Mouse (Mus musculus) midbrain, embryonic 10.5 days (tissue): Measurements from ENCODE around the gene Tmigd3. TPM values are rescaled to one million over a fixed set of nuclear protein-coding genes. Genes with fewer than 3 reads are reported as not detected.

Experiments used
- DNase-seq: peaks from one replicate; pipeline ENCODE4 v3.0.0-alpha.2; 2017; ENCODE audit warnings: low spot score
- H3K27ac ChIP-seq: fragments of 300-500 bp; sonication (generic); replicated peaks from 2 replicates; pipeline ENCODE4 v1.5.1; 2016; ENCODE audit warnings: mild to moderate bottlenecking
- H3K27me3 ChIP-seq: fragments of 300-500 bp; sonication (generic); 2 replicates; pipeline ENCODE4 v1.6.1; 2016; ENCODE audit warnings: low read depth, mild to moderate bottlenecking; ENCODE audit not compliant: poor library complexity, severe bottlenecking
- H3K36me3 ChIP-seq: fragments of 300-500 bp; sonication (generic); 2 replicates; pipeline ENCODE4 v1.6.1; 2016; ENCODE audit warnings: mild to moderate bottlenecking, moderate library complexity
- H3K4me1 ChIP-seq: fragments of 300-500 bp; sonication (generic); 2 replicates; pipeline ENCODE4 v1.6.1; 2016
- H3K4me3 ChIP-seq: fragments of 300-500 bp; sonication (generic); 2 replicates; pipeline ENCODE4 v1.5.1; 2016; ENCODE audit warnings: mild to moderate bottlenecking, moderate library complexity
- H3K9me3 ChIP-seq: fragments of 300-500 bp; sonication (generic); replicated peaks from 2 replicates; pipeline ENCODE4 v1.6.1; 2016; ENCODE audit warnings: mild to moderate bottlenecking
- WGBS: fragments of 180-500 bp; shearing (Covaris S2); methylation state at CpG from one replicate; pipeline ENCODE4 v1.1.7; 2016; 5-methylcytosine and 5-hydroxymethylcytosine counted together
- polyA plus RNA-seq: library from polyadenylated mRNA; unstranded; fragments of >200 nt; fragmentation: Nextera tagmentation; extraction: Ambion mirVana; gene quantifications from 2 replicates; pipeline ENCODE4 v1.2.1, GENCODE M21; 2016

Gene Tmigd3
- polyA plus RNA-seq, 1 experiment from 2014 or later: not detected

DNA sequence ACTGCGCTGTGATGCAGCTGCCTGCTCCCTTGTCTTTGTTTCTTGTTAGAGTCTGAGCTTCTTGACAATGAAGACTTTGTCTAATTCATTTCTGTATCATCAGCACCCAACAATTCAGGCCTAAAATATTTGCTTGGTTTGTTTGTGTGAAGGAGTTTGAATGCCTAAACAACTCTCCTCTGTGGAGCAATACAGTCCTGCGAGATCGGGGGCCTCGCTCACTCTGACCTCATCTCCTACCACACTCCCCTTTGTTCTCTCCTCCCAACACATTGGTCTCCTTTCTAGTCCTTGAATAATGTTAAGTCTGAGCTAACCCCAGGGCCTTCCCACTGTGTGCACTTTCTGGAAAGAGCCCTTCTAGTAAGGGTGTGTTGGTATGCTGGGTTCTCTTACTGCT is 15.9 kb upstream of the Tmigd3 start:
- H3K36me3 ChIP-seq: no peaks in the 10 kb centered on the region
- no peaks in the 10 kb centered on the region for H3K27me3 ChIP-seq
- DNase-seq: no peak
- H3K4me3 ChIP-seq: no peak overlapping the region
- no peaks in the 10 kb centered on the region for H3K9me3 ChIP-seq
- WGBS: 84% methylated on average over 4 of the region's 4 CpGs
- H3K4me1 ChIP-seq: no peaks in the 10 kb centered on the region
- H3K27ac ChIP-seq: no peak overlapping the region

DNA sequence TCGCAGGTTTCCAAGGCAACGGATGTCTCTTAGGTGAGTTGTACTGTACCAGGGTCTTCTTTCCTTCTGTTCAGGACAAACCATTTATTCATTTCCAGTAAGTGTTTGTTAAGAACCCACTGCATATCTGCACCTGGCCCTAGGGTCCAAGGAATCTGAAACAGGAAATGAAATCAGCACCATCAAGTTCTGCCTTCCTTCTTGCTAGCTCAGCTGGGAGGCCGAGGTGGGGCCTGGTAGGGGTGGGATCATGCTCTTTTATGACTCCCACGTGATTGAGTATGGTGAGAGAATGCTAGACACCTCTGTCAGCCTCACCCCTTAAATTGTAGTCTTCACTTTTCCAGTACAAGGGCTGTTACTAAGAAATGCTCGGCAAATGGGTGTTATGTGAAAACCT is 13.2 kb upstream of the Tmigd3 start:
- H3K9me3 ChIP-seq: no peaks in the 10 kb centered on the region
- no peaks in the 10 kb centered on the region for H3K36me3 ChIP-seq
- H3K27ac ChIP-seq: no peak overlapping the region
- DNase-seq: no peak
- H3K4me3 ChIP-seq: no peak overlapping the region
- H3K27me3 ChIP-seq: no peaks in the 10 kb centered on the region
- 76% methylated on average over 5 of the region's 5 CpGs for WGBS
- no peaks in the 10 kb centered on the region for H3K4me1 ChIP-seq

DNA sequence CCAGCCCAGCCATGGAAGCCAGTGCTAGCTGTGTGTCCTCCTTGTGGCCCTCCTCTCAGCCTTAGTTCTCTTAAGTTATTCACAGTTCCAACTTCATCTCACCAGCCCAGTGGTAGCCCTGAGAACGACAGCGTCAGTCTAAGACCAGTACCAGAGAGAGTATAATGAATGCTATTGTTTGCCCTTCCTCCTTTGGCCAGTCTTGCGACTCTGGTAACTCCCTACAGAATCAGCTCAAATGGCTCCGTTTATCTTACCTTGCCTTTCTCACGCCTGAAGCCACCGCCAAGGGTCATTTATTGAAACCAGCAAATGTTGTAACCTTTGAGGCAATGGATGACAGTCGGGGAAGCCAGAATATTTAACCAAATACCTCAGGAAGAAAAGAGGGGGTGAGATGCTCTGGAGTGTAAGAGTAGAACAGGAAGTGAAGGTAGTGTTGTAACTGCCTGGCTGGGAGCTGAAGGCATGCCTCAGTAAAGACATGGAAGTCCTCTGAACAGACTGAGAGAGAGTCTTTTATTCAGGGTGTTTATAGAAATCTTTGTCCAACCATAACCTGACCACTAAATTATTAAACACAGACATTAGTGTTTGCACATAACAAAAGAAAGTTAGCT is 8.8 kb upstream of the Tmigd3 start:
- no peak for DNase-seq
- H3K27me3 ChIP-seq: no peaks in the 10 kb centered on the region
- no peaks in the 10 kb centered on the region for H3K9me3 ChIP-seq
- WGBS: 56% methylated on average over 7 of the region's 7 CpGs
- H3K4me1 ChIP-seq: no peaks in the 10 kb centered on the region
- H3K4me3 ChIP-seq: no peak overlapping the region
- no peaks in the 10 kb centered on the region for H3K36me3 ChIP-seq
- no peak overlapping the region for H3K27ac ChIP-seq

DNA sequence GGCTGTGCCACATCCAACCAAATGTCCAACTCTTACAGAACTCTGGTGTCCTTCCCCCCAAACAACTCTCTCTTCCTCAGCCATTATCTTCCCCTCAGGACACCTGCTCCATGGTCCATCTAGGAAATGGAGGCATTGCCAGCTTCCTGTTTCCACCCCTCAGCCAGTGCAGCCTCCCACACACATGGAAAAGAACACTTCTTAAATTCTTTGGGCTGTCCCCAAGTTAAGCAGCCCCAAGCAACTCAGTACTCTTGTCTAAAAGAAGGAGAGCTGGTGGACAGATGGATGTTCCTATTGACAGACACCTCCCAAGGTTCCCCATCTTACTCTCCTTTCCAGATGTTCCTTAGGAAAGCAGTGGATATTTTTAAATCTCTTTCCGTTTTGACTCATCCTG is 6.6 kb upstream of the Tmigd3 start:
- Histone ChIP-seq H3K9me3 (no peaks in the 10 kb centered on the region), H3K27ac (no peak overlapping the region), H3K4me1 (no peaks in the 10 kb centered on the region), H3K36me3 (no peaks in the 10 kb centered on the region), H3K27me3 (no peaks in the 10 kb centered on the region), H3K4me3 (no peak overlapping the region)
- WGBS: 78% methylated on average over 1 of the region's 1 CpGs
- no peak for DNase-seq

DNA sequence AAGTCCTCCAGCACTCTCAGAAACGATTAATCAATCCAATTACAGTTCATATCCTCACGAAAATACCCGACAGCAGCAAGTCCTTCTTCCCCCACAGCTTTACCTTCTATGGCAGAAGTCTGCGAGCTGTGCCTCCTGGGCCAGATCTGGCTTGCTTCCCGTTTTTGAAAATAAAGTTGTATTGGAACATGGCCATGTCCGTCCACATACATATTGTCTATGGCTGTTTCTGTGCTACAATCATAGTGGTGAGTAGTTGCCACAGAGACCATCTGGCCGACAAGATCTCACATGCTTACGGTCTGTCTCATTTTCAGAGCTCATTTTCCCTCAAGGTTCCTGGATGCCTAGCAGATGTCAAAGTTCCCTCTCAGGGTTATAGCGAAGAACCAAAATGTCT is 5.6 kb upstream of the Tmigd3 start:
- WGBS: 88% methylated on average over 9 of the region's 9 CpGs
- no peaks in the 10 kb centered on the region for H3K4me1 ChIP-seq
- no peaks in the 10 kb centered on the region for H3K9me3 ChIP-seq
- no peak for DNase-seq
- no peaks in the 10 kb centered on the region for H3K27me3 ChIP-seq
- no peak overlapping the region for H3K4me3 ChIP-seq
- H3K27ac ChIP-seq: no peak overlapping the region
- H3K36me3 ChIP-seq: no peaks in the 10 kb centered on the region

DNA sequence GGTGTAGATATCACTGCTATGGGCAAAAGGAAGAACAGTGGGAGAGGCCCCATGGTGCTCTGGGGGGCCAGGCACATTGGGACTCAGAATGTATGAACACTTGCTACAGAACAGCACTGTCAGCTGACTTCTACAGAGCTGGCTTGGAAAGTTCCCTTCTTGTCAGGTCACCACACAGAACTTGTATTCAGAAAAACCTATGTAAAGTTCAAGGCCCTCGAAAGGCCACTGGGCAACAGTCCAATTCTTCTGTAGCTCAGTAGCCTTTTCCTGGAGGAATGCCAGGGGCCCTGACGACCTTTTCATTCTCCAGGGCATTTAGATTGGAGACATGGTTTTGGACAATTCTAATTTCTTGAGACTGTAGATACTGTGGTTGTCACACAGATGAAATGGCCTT is 2.6 kb upstream of the Tmigd3 start:
- Histone ChIP-seq H3K27me3 (no peaks in the 10 kb centered on the region), H3K27ac (no peak overlapping the region), H3K4me1 (peaks cover 6% of the 10 kb centered on the region), H3K36me3 (no peaks in the 10 kb centered on the region), H3K9me3 (no peaks in the 10 kb centered on the region), H3K4me3 (no peak overlapping the region)
- 87% methylated on average over 2 of the region's 2 CpGs for WGBS
- DNase-seq: no peak

DNA sequence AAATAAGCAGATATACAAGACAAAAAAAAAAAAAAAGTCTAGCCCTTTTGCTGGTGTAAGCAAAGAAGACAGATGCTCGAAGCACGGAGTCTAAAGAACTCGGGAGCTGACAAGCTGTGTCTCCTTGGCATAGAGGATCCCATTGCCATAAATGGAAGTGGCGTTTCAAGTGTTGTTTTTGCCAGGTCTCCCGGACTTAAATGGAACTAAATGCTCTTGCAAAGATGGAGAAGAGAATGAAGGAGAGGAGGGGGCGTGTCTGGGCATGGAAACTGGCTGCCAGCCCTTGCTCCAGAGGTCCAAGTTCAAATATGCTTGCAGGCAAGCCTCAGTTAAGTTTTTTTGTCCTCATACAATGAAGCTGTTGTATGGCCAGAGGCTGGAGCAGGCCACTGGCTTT is 1.3 kb downstream of the Tmigd3 start:
- Histone ChIP-seq H3K27ac (no peak overlapping the region), H3K36me3 (no peaks in the 10 kb centered on the region), H3K4me3 (no peak overlapping the region), H3K9me3 (no peaks in the 10 kb centered on the region), H3K4me1 (peaks cover 6% of the 10 kb centered on the region), H3K27me3 (no peaks in the 10 kb centered on the region)
- no peak for DNase-seq
- WGBS: 76% methylated on average over 6 of the region's 6 CpGs

DNA sequence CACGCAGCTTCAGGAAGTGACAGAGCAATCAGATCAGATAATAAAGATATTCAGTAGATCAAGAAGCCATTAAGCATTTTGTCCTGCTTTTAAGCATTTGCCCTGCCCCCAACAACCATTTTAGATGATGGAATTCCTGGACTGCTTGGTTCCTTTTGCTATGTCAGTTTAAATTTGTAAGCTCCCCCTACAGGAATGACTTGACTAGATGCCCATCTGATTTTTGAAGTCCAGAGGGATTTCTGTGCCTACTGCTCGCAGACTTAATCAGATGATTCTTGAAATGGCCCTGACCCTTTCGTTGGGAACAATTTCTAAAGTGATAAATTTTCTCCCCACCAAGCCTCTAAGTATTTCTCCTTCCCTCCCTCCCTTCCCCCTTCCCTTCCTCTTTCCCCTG is 1.9 kb downstream of the Tmigd3 start:
- H3K27me3 ChIP-seq: no peaks in the 10 kb centered on the region
- H3K4me3 ChIP-seq: no peak overlapping the region
- peaks cover 6% of the 10 kb centered on the region for H3K4me1 ChIP-seq
- no peak overlapping the region for H3K27ac ChIP-seq
- H3K9me3 ChIP-seq: no peaks in the 10 kb centered on the region
- H3K36me3 ChIP-seq: no peaks in the 10 kb centered on the region
- no peak for DNase-seq
- 72% methylated on average over 3 of the region's 3 CpGs for WGBS

DNA sequence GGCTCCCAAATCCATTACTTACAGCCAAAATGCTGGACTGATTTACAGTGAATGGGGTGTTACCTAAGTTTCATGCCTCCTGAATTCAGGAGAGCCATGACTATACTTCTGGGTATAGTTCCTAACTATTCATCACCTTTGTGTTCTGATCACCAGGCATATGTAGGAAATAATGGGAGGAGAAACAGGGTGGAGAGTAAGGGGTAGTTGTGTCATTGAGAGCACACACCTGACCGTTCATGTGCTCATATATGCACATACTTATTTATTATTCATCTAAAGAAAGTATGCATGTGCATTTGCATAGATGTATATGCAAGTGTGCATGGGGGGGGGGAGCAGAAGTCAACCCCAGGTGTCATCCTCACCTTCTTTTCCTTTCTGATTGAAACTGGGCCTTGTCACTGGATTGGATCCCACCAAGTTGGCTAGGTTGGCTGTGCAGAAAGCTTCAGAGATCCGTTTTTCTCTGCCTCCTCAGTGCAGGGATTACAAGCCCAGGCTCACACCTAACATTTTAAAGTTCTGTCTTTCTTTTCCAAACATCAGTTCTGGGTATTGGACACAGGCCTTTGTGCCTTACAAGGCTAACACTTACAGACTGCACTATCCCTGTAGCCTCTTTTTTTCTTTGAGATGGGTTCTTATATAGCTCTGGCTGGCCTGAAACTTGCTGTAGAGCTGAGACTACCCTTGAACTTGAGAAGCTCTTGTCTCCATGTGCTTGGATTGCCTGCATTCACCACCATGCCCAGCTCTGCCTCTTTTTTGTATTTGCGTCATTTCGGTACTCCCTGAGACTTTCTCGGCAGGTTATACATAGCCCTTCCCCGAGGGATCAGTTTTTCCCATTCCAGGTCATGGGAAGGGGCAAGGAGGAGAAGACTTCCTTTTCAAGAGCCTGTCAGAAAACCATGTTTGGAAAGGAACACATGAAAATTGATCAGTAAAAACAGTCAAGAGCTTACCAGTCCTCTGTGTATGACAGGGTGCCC is 3.0 kb downstream of the Tmigd3 start:
- no peak overlapping the region for H3K4me3 ChIP-seq
- 81% methylated on average over 6 of the region's 6 CpGs for WGBS
- H3K27me3 ChIP-seq: no peaks in the 10 kb centered on the region
- no peak overlapping the region for H3K27ac ChIP-seq
- DNase-seq: no peak
- H3K4me1 ChIP-seq: peaks cover 6% of the 10 kb centered on the region
- H3K9me3 ChIP-seq: no peaks in the 10 kb centered on the region
- H3K36me3 ChIP-seq: no peaks in the 10 kb centered on the region

DNA sequence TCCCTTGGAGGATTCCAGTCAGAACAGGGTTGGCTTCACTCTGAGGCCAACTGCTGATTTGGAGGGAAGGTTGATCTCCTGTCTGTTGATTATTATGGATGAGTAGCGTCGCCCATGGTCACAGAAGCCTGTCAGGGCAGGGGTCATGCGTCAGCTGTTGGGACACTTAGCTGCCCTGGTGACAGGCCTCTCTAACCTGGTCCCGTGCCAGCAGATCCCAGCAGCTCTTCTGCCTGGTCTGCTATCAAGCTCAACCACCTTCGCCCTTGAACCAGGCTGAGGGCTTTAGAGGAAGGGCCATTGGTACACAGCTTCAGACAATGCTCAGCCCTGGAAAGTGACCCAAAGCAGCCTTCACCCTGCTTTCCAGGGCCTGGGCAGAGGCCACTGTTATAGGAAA is 5.3 kb downstream of the Tmigd3 start:
- Histone ChIP-seq H3K4me3 (no peak overlapping the region), H3K9me3 (no peaks in the 10 kb centered on the region), H3K4me1 (peaks cover 6% of the 10 kb centered on the region), H3K27ac (no peak overlapping the region), H3K27me3 (no peaks in the 10 kb centered on the region), H3K36me3 (no peaks in the 10 kb centered on the region)
- 76% methylated on average over 5 of the region's 5 CpGs for WGBS
- DNase-seq: no peak

DNA sequence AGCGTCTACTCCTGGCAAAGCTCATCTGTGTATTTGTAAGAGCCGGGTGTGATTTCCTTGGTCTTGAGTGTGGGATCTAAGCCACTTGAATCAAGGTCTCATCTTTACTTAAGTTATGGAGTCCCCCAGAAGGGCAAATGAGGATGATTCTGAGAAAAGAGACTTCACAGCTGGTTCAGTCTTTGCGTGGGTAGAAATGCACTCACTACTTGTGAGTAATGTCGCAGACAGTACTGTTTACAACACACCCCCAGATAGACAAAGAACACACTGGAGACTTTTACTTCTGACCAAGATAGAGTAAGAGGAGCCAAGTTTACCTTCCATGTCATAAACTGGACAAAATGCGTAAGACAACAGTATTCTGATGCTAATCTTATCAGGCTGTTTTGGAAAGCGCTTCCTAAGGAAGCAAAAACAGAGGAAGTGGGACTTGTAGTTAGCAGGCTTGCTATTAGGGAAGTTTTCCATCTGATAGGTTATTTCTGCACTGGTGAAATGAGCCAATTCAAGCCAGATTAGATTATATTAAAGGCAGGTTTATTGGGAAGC is 6.6 kb downstream of the Tmigd3 start:
- Histone ChIP-seq H3K27ac (no peak overlapping the region), H3K9me3 (no peaks in the 10 kb centered on the region), H3K4me1 (peaks cover 3% of the 10 kb centered on the region), H3K27me3 (no peaks in the 10 kb centered on the region), H3K36me3 (no peaks in the 10 kb centered on the region), H3K4me3 (no peak overlapping the region)
- WGBS: 90% methylated on average over 6 of the region's 6 CpGs
- no peak for DNase-seq

DNA sequence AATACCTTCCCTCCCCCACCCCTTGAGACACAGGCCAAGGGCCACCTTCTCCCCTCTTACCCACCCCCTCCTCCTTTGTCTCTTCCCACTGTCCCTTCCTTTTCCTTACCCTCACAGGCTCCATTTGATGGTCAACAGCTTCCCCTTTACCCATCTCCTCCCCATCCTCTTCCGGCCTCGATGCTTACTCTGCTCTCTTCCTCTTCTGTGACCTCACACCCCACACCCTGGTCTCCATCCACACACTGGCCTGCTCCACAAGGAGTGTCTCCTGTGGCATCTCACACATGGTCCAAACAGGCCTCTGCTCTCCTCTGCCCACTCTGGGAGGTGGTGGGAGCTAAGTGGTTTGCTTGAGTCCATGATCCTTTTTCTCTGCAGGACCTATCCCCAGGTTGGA is 7.2 kb downstream of the Tmigd3 start:
- H3K27ac ChIP-seq: no peak overlapping the region
- 91% methylated on average over 2 of the region's 2 CpGs for WGBS
- no peak for DNase-seq

DNA sequence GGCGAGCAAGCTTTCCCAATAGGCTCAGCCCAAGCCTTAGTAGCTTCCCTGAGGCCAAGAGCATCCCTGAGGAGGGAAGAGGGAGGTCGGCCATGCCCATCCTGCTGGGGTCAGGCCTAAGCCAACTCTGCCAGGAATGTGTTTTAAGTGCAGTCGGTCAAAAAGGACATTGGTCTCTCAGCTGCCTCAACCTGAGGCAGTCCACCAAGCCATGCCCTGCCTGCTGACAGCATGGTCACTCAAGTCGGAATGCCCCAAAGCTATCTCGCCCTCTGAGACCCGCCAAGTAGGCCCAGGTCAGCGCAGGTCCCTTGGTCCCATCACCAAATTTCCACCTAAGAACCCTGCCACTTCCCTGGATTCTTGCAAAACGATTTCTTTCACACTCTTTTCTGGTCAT is 8.0 kb downstream of the Tmigd3 start:
- no peak for DNase-seq
- Histone ChIP-seq H3K36me3 (no peaks in the 10 kb centered on the region), H3K4me3 (no peak overlapping the region), H3K27me3 (no peaks in the 10 kb centered on the region), H3K4me1 (no peaks in the 10 kb centered on the region), H3K27ac (no peak overlapping the region), H3K9me3 (no peaks in the 10 kb centered on the region)
- 86% methylated on average over 8 of the region's 8 CpGs for WGBS

More for the DNA sequence above, 7.2 kb downstream of the Tmigd3 start:
- Histone ChIP-seq H3K27me3 (no peaks in the 10 kb centered on the region), H3K9me3 (no peaks in the 10 kb centered on the region), H3K4me3 (no peak overlapping the region), H3K4me1 (no peaks in the 10 kb centered on the region), H3K36me3 (no peaks in the 10 kb centered on the region)
